Mouse (Mus musculus): ENCODE results near the gene Btbd10. TPM values are rescaled to one million over a fixed set of nuclear protein-coding genes. Genes with fewer than 3 reads are reported as not detected.

Gene Btbd10
- total RNA-seq, 2 experiments from 2014 or later: 80.2 to 81.4 TPM

Other genes starting within 250 kb of the Btbd10 start
- 10 to 100 TPM; 29.9 to 33.2 TPM for gene Arntl, start 161.9 kb downstream of the Btbd10 start, total RNA-seq (2021)
- gene Pth, start 19.2 kb upstream of the Btbd10 start, total RNA-seq (2021): not detected
- 100 to 1,000 TPM; 116 TPM for gene Far1, start 144.4 kb upstream of the Btbd10 start, total RNA-seq (2021)

Measured in left cerebral cortex, postnatal 14 days (tissue).